Mouse (Mus musculus) MEL-GATA-1-ER (cell line): ENCODE data around the gene Tjap1.

Source experiments
- DNase-seq: peaks from one replicate; pipeline ENCODE4 v3.0.0-alpha.2; 2012; ENCODE audit warnings: low read depth; ENCODE audit errors: extremely low read depth

The Tjap1 gene

DNA sequence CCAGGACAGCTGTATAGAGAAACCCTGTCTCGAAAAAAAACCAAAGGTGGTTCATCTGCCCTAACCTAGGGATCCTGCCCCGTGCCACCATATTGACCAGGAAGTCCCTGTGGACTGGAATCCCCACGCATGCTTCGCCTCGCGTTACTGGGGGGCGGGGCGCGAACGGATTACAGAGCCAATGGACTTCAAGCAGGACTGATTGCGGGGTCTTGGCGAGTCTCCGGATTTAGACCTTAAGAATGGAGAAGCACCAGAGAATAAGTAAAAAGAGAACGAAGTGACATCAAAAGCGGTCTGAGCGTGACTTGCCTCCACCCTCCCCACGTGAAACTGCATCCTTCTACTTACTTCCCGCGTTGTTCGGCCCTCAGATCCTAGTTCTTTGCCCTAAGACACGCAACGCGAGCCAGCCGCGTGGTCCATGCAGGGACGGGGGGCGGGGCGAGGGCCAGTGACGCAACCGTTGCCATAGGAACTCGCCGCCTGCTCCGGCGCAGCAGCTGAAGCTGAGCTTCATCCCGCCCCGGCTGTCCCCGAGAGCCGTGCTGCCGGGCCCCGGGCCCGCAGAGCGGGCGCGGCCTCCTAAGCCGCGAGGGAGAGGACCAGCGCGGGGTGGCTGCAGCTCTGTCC is 29.3 kb downstream of the Tjap1 start, which contains the start of gene Lrrc73:
Gene Lrrc73 (plus strand): TSS at position 80 of the 633 bp plus-strand sequence.
- DNase-seq: peak; percentile 54

DNA sequence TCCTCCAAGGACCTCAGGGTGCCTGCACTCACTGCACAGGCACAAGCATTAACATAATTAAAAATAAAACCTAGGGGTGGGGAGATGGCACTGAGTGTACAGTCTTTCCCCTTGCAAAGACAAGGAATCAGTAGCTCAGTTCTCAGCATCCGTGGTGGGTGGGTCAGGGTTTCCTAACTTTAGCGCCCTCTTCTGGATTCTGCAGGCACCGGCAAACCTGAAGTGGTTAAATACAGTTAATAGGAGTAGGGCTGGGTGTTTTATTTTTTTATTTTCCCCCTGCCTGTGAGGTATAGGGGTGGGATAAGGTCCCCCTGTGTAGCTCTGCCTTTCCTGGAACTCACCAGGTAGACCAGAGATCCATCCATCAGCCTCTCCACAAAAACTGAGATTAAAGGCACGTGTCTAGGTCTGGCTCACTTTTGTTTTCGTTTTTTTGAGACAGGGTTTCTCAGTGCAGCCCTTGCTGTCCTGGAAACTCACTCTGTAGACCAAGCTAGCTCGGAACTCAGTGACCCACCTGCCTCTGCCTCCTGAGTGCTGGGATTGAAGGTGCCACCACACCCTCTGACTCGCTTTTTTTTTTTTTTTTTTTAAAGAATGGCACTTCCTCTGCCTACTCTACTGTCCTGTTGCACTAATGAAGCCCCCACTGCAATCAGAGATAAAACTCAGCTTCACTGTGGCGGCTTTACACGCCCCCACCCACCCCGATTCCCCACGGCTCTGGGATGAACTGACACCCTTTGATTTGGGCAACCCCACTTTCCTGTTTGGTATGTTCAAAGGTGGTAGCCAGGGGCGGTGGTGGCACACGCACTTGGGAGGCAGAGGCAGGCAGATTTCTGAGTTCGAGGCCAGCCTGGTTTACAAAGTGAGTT is 30.0 kb downstream of the Tjap1 start:
- peak; percentile 53 for DNase-seq

DNA sequence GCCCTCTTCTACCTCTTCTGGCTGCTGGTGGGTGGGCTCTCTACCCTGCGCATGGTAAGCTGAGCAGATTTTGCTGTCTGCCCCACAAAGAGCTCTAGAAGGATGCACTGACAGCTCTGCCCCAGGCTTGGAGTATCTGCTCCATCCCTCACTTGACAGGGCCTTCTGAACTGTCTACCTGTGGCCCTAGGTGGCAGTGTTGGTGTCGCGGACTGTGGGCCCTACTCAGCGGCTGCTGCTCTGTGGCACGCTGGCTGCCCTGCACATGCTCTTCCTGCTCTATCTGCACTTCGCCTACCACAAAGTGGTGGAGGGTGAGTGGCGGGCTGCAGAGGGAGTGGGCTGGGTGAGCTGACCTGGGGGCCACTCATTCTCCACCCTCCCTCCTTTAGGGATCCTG is 31.7 kb downstream of the Tjap1 start:
- DNase-seq: no peak

DNA sequence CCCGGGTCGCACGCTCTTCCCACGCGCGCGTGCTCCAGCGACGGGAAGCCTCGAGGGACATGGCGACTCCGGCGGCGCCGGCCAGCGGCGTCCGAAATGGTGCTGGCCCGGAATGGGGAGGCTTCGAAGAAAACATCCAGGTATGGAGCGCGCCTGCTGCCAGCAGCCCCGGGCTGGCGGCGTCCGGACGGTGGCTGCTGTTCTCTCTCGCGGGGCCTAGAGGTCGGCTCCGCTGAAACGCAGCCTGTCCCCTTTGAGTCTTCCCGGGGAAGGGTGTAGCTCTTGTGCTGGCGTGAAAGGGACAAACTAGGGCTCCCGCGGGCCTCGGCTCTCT is 34.7 kb downstream of the Tjap1 start:
- no peak for DNase-seq

DNA sequence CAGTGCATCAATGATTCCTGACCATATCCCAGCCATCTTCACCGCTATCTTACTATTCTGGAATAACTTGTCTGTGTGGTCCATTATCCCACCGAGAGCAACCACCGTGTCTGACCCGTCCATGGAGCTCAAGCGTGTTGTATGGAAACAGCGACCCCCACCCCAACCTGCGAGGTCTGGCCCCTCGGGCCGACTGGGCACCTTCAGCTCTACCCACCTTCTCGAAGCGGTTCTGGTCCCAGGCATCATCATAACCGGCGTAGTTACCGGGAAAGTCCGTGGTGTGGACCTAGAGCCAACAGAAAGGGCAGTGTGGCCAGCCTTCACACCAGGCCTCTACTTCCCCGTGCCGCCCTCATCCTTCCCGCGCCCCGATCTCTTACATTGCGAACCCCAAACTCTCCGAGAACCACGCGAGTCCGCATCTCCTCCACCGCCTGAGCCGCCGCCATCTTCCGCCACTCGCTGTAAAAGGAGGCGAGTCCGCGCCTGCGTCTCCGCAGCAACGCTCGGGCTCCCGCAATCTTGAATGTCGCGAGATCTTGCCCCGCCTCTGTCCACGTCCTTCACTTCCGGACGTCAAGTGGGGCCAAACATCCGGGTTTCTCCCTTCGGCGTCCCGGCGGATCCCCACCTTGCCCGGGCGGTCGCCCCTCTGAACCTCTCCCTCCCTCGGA is 35.2 kb downstream of the Tjap1 start, which contains the start of the genes Polr1c and Yipf3:
Gene Polr1c (minus strand): TSS at position 543 of the 677 bp plus-strand sequence.
Gene Yipf3 (plus strand): TSS at position 569 of the 677 bp plus-strand sequence.
- peak; percentile 82 for DNase-seq

- no peak for DNase-seq
These were observed 38.2 kb downstream of the Tjap1 start for GRCm38 (mm10) chr17:46244579-46244978.

GRCm38 (mm10) chr17:46243624-46244023 is 39.2 kb downstream of the Tjap1 start:
- DNase-seq: no peak

DNA sequence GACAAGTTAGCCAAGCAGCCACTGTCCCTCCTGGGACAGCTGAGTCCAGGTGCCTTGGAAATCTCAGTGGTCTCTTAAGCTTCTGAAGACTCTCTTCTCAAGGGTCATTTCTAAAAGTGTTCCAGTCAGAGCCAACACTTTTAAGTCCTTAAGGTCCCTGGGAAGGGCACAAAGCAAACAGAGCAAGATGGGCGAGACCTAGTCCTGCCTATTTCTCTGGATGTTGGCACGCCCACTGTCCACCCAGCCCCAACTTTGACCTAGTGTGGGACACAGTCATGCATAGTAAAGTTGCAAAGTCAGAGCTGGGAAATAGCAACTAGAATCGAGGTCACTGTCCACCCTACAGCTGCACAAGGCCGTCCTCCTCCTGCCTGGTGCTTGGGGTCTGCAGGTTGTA is 39.8 kb downstream of the Tjap1 start:
- DNase-seq: no peak

- no peak for DNase-seq
These were observed 40.6 kb downstream of the Tjap1 start for GRCm38 (mm10) chr17:46242274-46242673.

- DNase-seq: no peak
These were observed 41.4 kb downstream of the Tjap1 start for GRCm38 (mm10) chr17:46241471-46241870.

GRCm38 (mm10) chr17:46239516-46240114 is 43.2 kb downstream of the Tjap1 start:
- DNase-seq: no peak

GRCm38 (mm10) chr17:46237480-46237879 is 45.3 kb downstream of the Tjap1 start:
- DNase-seq: no peak

GRCm38 (mm10) chr17:46237079-46237478 is 45.7 kb downstream of the Tjap1 start:
- no peak for DNase-seq

DNA sequence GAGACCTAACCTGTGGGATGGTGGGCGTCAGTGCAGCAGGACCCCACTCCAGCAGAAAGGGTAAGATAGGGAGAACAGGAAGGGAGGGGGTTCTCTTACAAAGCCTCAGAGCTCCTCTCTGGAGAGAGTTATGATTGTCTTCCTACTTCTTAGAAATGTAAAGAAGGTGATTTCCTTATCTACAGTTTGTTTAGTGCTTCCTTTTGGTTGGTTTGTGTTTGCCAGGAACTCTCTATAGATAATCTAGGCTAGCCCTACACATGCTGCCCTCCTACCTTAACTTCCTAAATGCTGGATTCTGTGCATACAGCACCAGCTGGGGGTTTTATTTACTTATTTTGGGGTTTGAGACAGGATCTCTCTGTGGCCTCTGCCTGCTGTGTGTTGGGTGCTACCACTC is 46.8 kb downstream of the Tjap1 start:
- DNase-seq: no peak

DNA sequence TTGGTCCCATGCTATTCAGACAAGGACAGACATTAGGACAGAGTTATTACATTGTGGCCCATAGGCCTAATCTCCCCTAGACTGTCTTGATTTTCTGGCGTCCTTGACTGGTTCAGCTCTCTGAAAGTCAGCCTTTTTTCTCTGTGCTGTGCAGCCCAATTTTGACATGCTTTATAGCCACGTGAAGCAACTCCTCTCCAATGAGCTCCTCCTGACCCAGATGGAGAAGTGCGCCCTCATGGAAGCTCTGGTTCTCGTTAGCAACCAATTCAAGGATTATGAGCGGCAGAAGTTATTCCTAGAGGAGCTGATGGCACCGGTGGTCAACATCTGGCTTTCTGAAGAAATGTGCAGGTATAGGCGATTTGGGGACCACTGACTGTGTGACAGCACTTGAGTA is 55.2 kb downstream of the Tjap1 start:
- no peak for DNase-seq

- DNase-seq: no peak
These were observed 61.2 kb downstream of the Tjap1 start for GRCm38 (mm10) chr17:46221601-46222000.

GRCm38 (mm10) chr17:46210550-46210949 is 72.3 kb downstream of the Tjap1 start:
- no peak for DNase-seq
